In the genomic region with DNA sequence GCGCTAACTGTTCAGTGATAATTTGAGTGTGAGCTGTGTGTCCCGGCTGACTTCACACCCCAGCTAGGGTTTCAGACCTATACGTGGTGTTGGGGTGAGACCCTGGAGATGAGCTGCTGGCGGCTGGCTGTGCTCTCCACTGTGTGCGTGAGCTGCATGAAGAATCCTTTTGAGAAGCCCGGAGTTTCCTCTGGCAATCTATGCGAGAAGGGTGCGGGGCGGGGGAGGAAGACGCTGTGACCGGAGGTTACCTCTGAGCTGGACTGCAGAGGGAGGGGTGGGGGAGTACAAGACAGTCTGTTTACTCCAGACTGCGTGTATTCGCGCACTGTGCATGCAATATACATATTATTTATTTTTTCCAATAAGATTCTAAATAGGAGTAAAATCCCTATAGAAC, we compare ENCODE assay signal across 8 mouse cellular contexts. TPM values are rescaled to one million over a fixed set of nuclear protein-coding genes. Genes with fewer than 3 reads are reported as not detected.
DNase-seq lines count a peak whose midpoint lies in the region; ATAC-seq and TF ChIP-seq lines count a peak whose summit lies in the region.

No protein-coding gene starts in this region.

- no peak for TF ChIP-seq CTCF in ES-Bruce4 (IDR thresholded peaks at IDR 0.05; ENCODE audit: low read depth, low read length)
- TF ChIP-seq CTCF in liver, postnatal 0 days (IDR thresholded peaks at IDR 0.05; ENCODE audit: low read depth): no peak
- no peak for TF ChIP-seq CTCF in testis, adult 2 months (IDR thresholded peaks at IDR 0.05; ENCODE audit: control insufficient read depth, insufficient read depth, insufficient replicate concordance, low read depth, low read length)

- H3K4me2 ChIP-seq in forebrain, embryonic 16.5 days (ENCODE audit: low read length): peak overlapping the region; percentile 87
- peak overlapping the region; percentile 94 for H3K4me2 ChIP-seq in hindbrain, embryonic 15.5 days
- H3K4me2 ChIP-seq in liver, postnatal 0 days (ENCODE audit: low read depth, low read length): peak overlapping the region; percentile 75

- H3K9me3 ChIP-seq in ES-Bruce4 (replicated peaks; ENCODE audit: control insufficient read depth, insufficient read depth, low read length, poor library complexity, severe bottlenecking): peaks cover 14% of the 10 kb centered on the region
- H3K9me3 ChIP-seq in forebrain, embryonic 16.5 days (ENCODE audit: control insufficient read depth, low read length): no peaks in the 10 kb centered on the region
- H3K9me3 ChIP-seq in hindbrain, embryonic 15.5 days: no peaks in the 10 kb centered on the region
- no peaks in the 10 kb centered on the region for H3K9me3 ChIP-seq in liver, postnatal 0 days (ENCODE audit: low read length)

- peak; percentile 31 to 38 for DNase-seq in cerebellum, adult 18-20 months
- no peak for DNase-seq in cerebellum, adult 8-10 months
- no peak for DNase-seq in liver, postnatal 0 days
- no peak for DNase-seq in thymus, postnatal 25 days

- ATAC-seq in forebrain, embryonic 16.5 days: peak; percentile 36
- ATAC-seq in hindbrain, embryonic 15.5 days (ENCODE audit: low FRiP score, low read depth): peak; percentile 62
- no peak for ATAC-seq in liver, postnatal 0 days

- H3K27me3 ChIP-seq in ES-Bruce4 (ENCODE audit: control insufficient read depth, insufficient read depth, low read length, poor library complexity, severe bottlenecking): peaks cover 26% of the 10 kb centered on the region
- 0 out of 2 replicates have a peak, but pooled peaks cover 4% of the 10 kb centered on the region for H3K27me3 ChIP-seq in forebrain, embryonic 16.5 days (replicated peaks; ENCODE audit: control insufficient read depth, insufficient read depth, low read length)
- H3K27me3 ChIP-seq in hindbrain, embryonic 15.5 days: no peaks in the 10 kb centered on the region
- H3K27me3 ChIP-seq in liver, postnatal 0 days (ENCODE audit: insufficient read depth, low read length): peaks cover 73% of the 10 kb centered on the region
- no peaks in the 10 kb centered on the region for H3K27me3 ChIP-seq in testis, adult 2 months (ENCODE audit: control insufficient read depth, insufficient read depth, low read length)

- H3K4me3 ChIP-seq in ES-Bruce4 (ENCODE audit: low read depth, low read length): peak overlapping the region; percentile 74; the same call in 1 of the 2 replicates
- peak overlapping the region; percentile 73 for H3K4me3 ChIP-seq in forebrain, embryonic 16.5 days (replicated peaks; ENCODE audit: low read length)
- H3K4me3 ChIP-seq in hindbrain, embryonic 15.5 days: peak overlapping the region; percentile 73
- peak overlapping the region; percentile 43 for H3K4me3 ChIP-seq in liver, postnatal 0 days (ENCODE audit: low read depth, low read length)
- peak overlapping the region; percentile 80 for H3K4me3 ChIP-seq in testis, adult 2 months (ENCODE audit: control insufficient read depth, low read depth, low read length)

- H3K4me1 ChIP-seq in ES-Bruce4 (ENCODE audit: control insufficient read depth, insufficient read depth, low read length): no peaks in the 10 kb centered on the region
- peaks cover 41% of the 10 kb centered on the region for H3K4me1 ChIP-seq in forebrain, embryonic 16.5 days (replicated peaks; ENCODE audit: control insufficient read depth, insufficient read depth, low read length)
- H3K4me1 ChIP-seq in hindbrain, embryonic 15.5 days (replicated peaks): peaks cover 53% of the 10 kb centered on the region
- peaks cover 14% of the 10 kb centered on the region for H3K4me1 ChIP-seq in liver, postnatal 0 days (ENCODE audit: insufficient read depth)
- H3K4me1 ChIP-seq in testis, adult 2 months (ENCODE audit: control insufficient read depth, insufficient read depth, low read length): peaks cover 19% of the 10 kb centered on the region

- H3K9ac ChIP-seq in ES-Bruce4 (ENCODE audit: low read depth, poor library complexity, severe bottlenecking): no peak overlapping the region
- H3K9ac ChIP-seq in forebrain, embryonic 16.5 days (replicated peaks; ENCODE audit: low read depth, low read length): peak overlapping the region; percentile 84
- peak overlapping the region; percentile 90 for H3K9ac ChIP-seq in hindbrain, embryonic 15.5 days
- H3K9ac ChIP-seq in liver, postnatal 0 days (replicated peaks): no peak overlapping the region

- TF ChIP-seq EP300 in ES-Bruce4 (IDR thresholded peaks at IDR 0.05; ENCODE audit: insufficient read depth, low read depth, low read length): no peak
- TF ChIP-seq EP300 in liver, postnatal 0 days (IDR thresholded peaks at IDR 0.05; ENCODE audit: low read depth): no peak

- H3K36me3 ChIP-seq in ES-Bruce4 (ENCODE audit: control insufficient read depth, insufficient read depth, low read length, poor library complexity, severe bottlenecking): no peaks in the 10 kb centered on the region
- H3K36me3 ChIP-seq in forebrain, embryonic 16.5 days (ENCODE audit: control insufficient read depth, insufficient read depth): no peaks in the 10 kb centered on the region
- no peaks in the 10 kb centered on the region for H3K36me3 ChIP-seq in hindbrain, embryonic 15.5 days
- no peaks in the 10 kb centered on the region for H3K36me3 ChIP-seq in liver, postnatal 0 days (replicated peaks; ENCODE audit: insufficient read depth, low read length)
- no peaks in the 10 kb centered on the region for H3K36me3 ChIP-seq in testis, adult 2 months (ENCODE audit: control insufficient read depth, insufficient read depth, low read length)

- WGBS in forebrain, embryonic 16.5 days: 1% methylated on average over 14 of the region's 14 CpGs
- WGBS in hindbrain, embryonic 15.5 days: under 1% methylated on average over 14 of the region's 14 CpGs
- WGBS in liver, postnatal 0 days (ENCODE audit: insufficient replicate concordance): 3% methylated on average over 14 of the region's 14 CpGs

- no peak for TF ChIP-seq POLR2A in ES-Bruce4 (IDR thresholded peaks at IDR 0.05; ENCODE audit: insufficient read depth, low read length)
- TF ChIP-seq POLR2A in testis, adult 2 months (IDR thresholded peaks at IDR 0.05; ENCODE audit: control insufficient read depth, low read depth, low read length): no peak

- no peak overlapping the region for H3K27ac ChIP-seq in ES-Bruce4 (ENCODE audit: insufficient read depth, low read length)
- peak overlapping the region; percentile 82 for H3K27ac ChIP-seq in forebrain, embryonic 16.5 days (ENCODE audit: low read length)
- H3K27ac ChIP-seq in hindbrain, embryonic 15.5 days (replicated peaks): peak overlapping the region; percentile 93
- no peak overlapping the region for H3K27ac ChIP-seq in liver, postnatal 0 days (ENCODE audit: low read depth)
- no peak overlapping the region; the same call in 1 of the 2 replicates for H3K27ac ChIP-seq in testis, adult 2 months (ENCODE audit: control insufficient read depth, insufficient read depth, low read depth, low read length)

RNA-seq across cellular contexts. Expression of gene Rgma, which starts 0.6 kb away (rescaled TPM):
- 5.5 and 5.8 TPM in 2 replicates for polyA plus RNA-seq in ES-Bruce4 (2011; ENCODE audit: insufficient read depth, insufficient read length, low read depth, missing spikeins)
- polyA plus RNA-seq in forebrain, embryonic 16.5 days (2015; fragmentation: Nextera tagmentation; extraction: Ambion mirVana): 22.2 and 23.1 TPM in 2 replicates
- polyA plus RNA-seq in hindbrain, embryonic 15.5 days (2015; fragmentation: Nextera tagmentation; extraction: Ambion mirVana): 39.5 and 45.1 TPM in 2 replicates
- 0.12 TPM in 2 replicates for polyA plus RNA-seq in liver, postnatal 0 days (2015; fragmentation: Nextera tagmentation; extraction: Ambion mirVana)
- 8.5 and 9.3 TPM in 2 replicates for polyA plus RNA-seq in testis, adult 2 months (2012; rRNA removed)

Comparison
In these comparisons a context has a peak if more than half of its experiments do, and no peak if none do; other contexts are left out.
1. DNase-seq: peak in cerebellum, adult 18-20 months (2 of 2); none in cerebellum, adult 8-10 months (single experiment), liver, postnatal 0 days (single experiment) and thymus, postnatal 25 days (single experiment).
2. H3K27ac ChIP-seq: peak in forebrain, embryonic 16.5 days (single experiment) and hindbrain, embryonic 15.5 days (single experiment); none in ES-Bruce4 (single experiment), liver, postnatal 0 days (single experiment) and testis, adult 2 months (single experiment).
3. H3K9ac ChIP-seq: peak in forebrain, embryonic 16.5 days (single experiment) and hindbrain, embryonic 15.5 days (single experiment); none in ES-Bruce4 (single experiment) and liver, postnatal 0 days (single experiment).
4. Peak in every context shown above with its lines, with median percentiles within 50 percentile points of each other: H3K4me3 ChIP-seq and H3K4me2 ChIP-seq.